Mouse (Mus musculus) bone marrow macrophage, adult 2 months (primary cell): ENCODE results near the gene Lypd8.

ENCODE experiments used
- CTCF ChIP-seq: IDR thresholded peaks from 2 replicates; pipeline ENCODE4 v1.5.1; 2012; ENCODE audit warnings: low read depth, mild to moderate bottlenecking, low read length, moderate library complexity
- POLR2A ChIP-seq: IDR thresholded peaks from 2 replicates; pipeline ENCODE4 v1.6.1; 2012; ENCODE audit warnings: mild to moderate bottlenecking, low read depth, low read length, borderline replicate concordance

GRCm38 (mm10) chr11:58331149-58331495 is 47.7 kb upstream of the Lypd8 start:
- TF ChIP-seq CTCF (no peak), POLR2A (no peak)
